Comparison of ENCODE assay signal across 8 mouse cellular contexts in the genomic region with DNA sequence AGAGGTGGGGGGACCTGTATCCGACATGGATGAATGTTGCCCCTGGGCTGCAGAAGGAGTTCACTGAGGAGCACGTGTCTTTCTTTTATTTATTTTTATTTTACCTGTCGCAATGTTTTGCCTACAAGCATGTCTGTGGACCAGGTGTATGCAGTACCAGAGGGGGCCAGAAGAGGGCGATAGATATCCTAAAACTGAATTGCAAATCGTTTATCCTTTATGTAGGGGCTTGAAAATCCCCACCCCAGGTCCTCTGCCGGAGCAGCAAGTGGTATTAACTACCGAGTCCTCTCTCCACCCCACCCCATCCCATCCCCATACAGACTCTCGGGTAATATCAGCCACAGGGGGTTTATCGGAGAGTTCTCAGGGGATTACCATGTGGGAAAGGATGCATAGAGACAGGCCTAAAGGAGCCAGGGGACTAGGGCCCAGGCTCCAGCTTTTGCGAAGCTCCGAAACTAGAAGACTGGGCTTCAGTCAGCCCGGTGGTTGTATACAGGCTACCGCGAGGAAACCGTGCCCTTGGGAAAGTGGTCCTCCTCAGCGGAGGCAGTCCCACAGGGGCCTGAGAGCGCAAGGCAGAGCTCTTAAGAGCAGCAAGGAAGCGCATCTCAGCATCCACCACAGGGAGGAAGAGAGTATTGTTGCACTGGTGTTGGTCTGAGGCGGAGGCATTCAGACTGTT. TPM values are rescaled to one million over a fixed set of nuclear protein-coding genes. Genes with fewer than 3 reads are reported as not detected.
A peak's percentile ranks its signal among the peaks of the same experiment; 100 is the strongest.
DNase-seq lines count a peak whose midpoint lies in the region; TF ChIP-seq lines count a peak whose summit lies in the region.

No protein-coding gene starts in this region.

- TF ChIP-seq CTCF in E14TG2a.4 (conservative IDR thresholded peaks at IDR 0.05; ENCODE audit: low read length), result peak; percentile 69
- TF ChIP-seq CTCF in layer of hippocampus, adult 2 months (conservative IDR thresholded peaks at IDR 0.05), result peak; percentile 84

- H3K27me3 ChIP-seq in E14TG2a.4 (ENCODE audit: insufficient read depth, low read length), result no peaks in the 10 kb centered on the region
- H3K27me3 ChIP-seq in forebrain, embryonic 10.5 days (ENCODE audit: poor library complexity, severe bottlenecking), result no peaks in the 10 kb centered on the region

- H3K4me3 ChIP-seq in E14TG2a.4 (replicated peaks; ENCODE audit: low read length), result peak overlapping the region; percentile 63
- H3K4me3 ChIP-seq in forebrain, embryonic 10.5 days, result peak overlapping the region; percentile 39
- H3K4me3 ChIP-seq in layer of hippocampus, adult 2 months, result no peak overlapping the region; the same call in 1 of the 2 replicates

- H3K9me3 ChIP-seq in E14TG2a.4 (ENCODE audit: low read length), result no peaks in the 10 kb centered on the region
- H3K9me3 ChIP-seq in forebrain, embryonic 10.5 days, result no peaks in the 10 kb centered on the region

- H3K36me3 ChIP-seq in E14TG2a.4 (ENCODE audit: insufficient read depth, low read length), result no peaks in the 10 kb centered on the region; the same call in 1 of the 2 replicates
- no peaks in the 10 kb centered on the region for H3K36me3 ChIP-seq in forebrain, embryonic 10.5 days (replicated peaks)

- WGBS in forebrain, embryonic 10.5 days, result 22% methylated on average over 19 of the region's 19 CpGs

- peak overlapping the region; percentile 70 for H3K27ac ChIP-seq in forebrain, embryonic 10.5 days
- H3K27ac ChIP-seq in layer of hippocampus, adult 2 months, result no peak overlapping the region

- peak; percentile 69 for DNase-seq in brain, adult 2 months (ENCODE audit: low read depth, low spot score)
- peak; percentile 75 for DNase-seq in forebrain, embryonic 10.5 days (ENCODE audit: extremely low spot score, low spot score)
- DNase-seq in heart, postnatal 10 days, result peak; percentile 62 to 79
- peak; percentile 34 to 74 for DNase-seq in layer of hippocampus, adult 2 months (ENCODE audit: low spot score in 2 of 2)
- peak; percentile 53 to 72 for DNase-seq in lung, adult 18-20 months
- peak; percentile 61 for DNase-seq in ovary, postnatal 14 days (ENCODE audit: low spot score)
- DNase-seq in thymus, postnatal 10 days (ENCODE audit: low spot score in 2 of 2), result peak; percentile 49 to 76

- intact Hi-C loops in heart, postnatal 10 days (cut with DNase I), result loop anchor here (5.0 kb wide), 1 partner anchor 189 kb away; no protein-coding TSS in a partner anchor

- peaks cover 74% of the 10 kb centered on the region for H3K4me1 ChIP-seq in E14TG2a.4 (replicated peaks; ENCODE audit: low read depth, low read length)
- peaks cover 11% of the 10 kb centered on the region for H3K4me1 ChIP-seq in forebrain, embryonic 10.5 days

RNA-seq across cellular contexts. Expression of a gene that starts 38.1 kb away (rescaled TPM):
- polyA plus RNA-seq in forebrain, embryonic 10.5 days (2016; fragmentation: Nextera tagmentation; extraction: Ambion mirVana), result 867 and 903 TPM in 2 replicates
- total RNA-seq in heart, postnatal 10 days (2021), result 100 to 1,000 TPM; 708 to 807 TPM
- total RNA-seq in layer of hippocampus, adult 2 months (2021), result 100 to 1,000 TPM; 325 to 333 TPM

RNA-seq across cellular contexts. Expression of a gene that starts 40.2 kb away (rescaled TPM):
- 126 and 131 TPM in 2 replicates for polyA plus RNA-seq in forebrain, embryonic 10.5 days (2016; fragmentation: Nextera tagmentation; extraction: Ambion mirVana)
- total RNA-seq in heart, postnatal 10 days (2021), result 10 to 100 TPM; 74.7 to 76.4 TPM
- total RNA-seq in layer of hippocampus, adult 2 months (2021), result 10 to 100 TPM; 52.0 to 53.8 TPM

RNA-seq across cellular contexts. Expression of a gene that starts 40.4 kb away (rescaled TPM):
- 32.7 and 33.0 TPM in 2 replicates for polyA plus RNA-seq in forebrain, embryonic 10.5 days (2016; fragmentation: Nextera tagmentation; extraction: Ambion mirVana)
- 10 to 100 TPM; 19.2 to 22.3 TPM for total RNA-seq in heart, postnatal 10 days (2021)
- 10 to 100 TPM; 40.4 TPM for total RNA-seq in layer of hippocampus, adult 2 months (2021)
